Mouse (Mus musculus) testis, adult 10 weeks (tissue): ENCODE results near the gene Rnf10. TPM values are rescaled to one million over a fixed set of nuclear protein-coding genes. Genes with fewer than 3 reads are reported as not detected.

ENCODE experiments used
- polyA plus RNA-seq: library from polyadenylated mRNA; stranded (reverse); fragments of 350-450 nt; fragmentation: Illumina TruSeq; extraction: RNeasy Lipid Tissue Mini Kit (QIAGEN cat#74804); gene quantifications from one replicate; pipeline ENCODE4 v1.2.3, GENCODE M21; 2014; ENCODE audit warnings: low read depth, low replicate concordance

The Rnf10 gene
- polyA plus RNA-seq: 48.6 TPM

GRCm38 (mm10) chr5:115272812-115273548, at the start of gene Rnf10:
TSS of gene Rnf10 (minus strand) at chr5:115272898.

GRCm38 (mm10) chr5:115300792-115301614, 28.3 kb upstream of the Rnf10 start, which contains the start of gene Dynll1:
TSS of gene Dynll1 (minus strand) at chr5:115300999.

GRCm38 (mm10) chr5:115279226-115280049, 6.7 kb upstream of the Rnf10 start, which contains the start of gene Coq5:
TSS of gene Coq5 (plus strand) at chr5:115279666.

GRCm38 (mm10) chr5:115235786-115236263, 36.9 kb downstream of the Rnf10 start, which contains the start of gene Pop5:
TSS of gene Pop5 (plus strand) at chr5:115235836.

GRCm38 (mm10) chr5:115193669-115194625, 78.8 kb downstream of the Rnf10 start, which contains the start of gene Cabp1:
TSS of gene Cabp1 (minus strand) at chr5:115194381.

Other genes starting within 250 kb of the Rnf10 start
- not detected for gene Gm10401, start 174.6 kb downstream of the Rnf10 start, polyA plus RNA-seq
- gene Acads, start 153.6 kb downstream of the Rnf10 start, polyA plus RNA-seq: 0.67 TPM
- gene Unc119b, start 137.9 kb downstream of the Rnf10 start, polyA plus RNA-seq: 1.8 TPM
- gene Mlec, start 114.7 kb downstream of the Rnf10 start, polyA plus RNA-seq: 56.4 TPM
- gene Cabp1, start 78.5 kb downstream of the Rnf10 start, polyA plus RNA-seq: 1.2 TPM
- gene Pop5, start 37.1 kb downstream of the Rnf10 start, polyA plus RNA-seq: 2.8 TPM
- 8.0 TPM for gene Coq5, start 6.8 kb upstream of the Rnf10 start, polyA plus RNA-seq
- gene Dynll1, start 28.1 kb upstream of the Rnf10 start, polyA plus RNA-seq: 1,490 TPM
- gene Srsf9, start 54.3 kb upstream of the Rnf10 start, polyA plus RNA-seq: 43.0 TPM
- gene Gatc, start 68.3 kb upstream of the Rnf10 start, polyA plus RNA-seq: 27.7 TPM
- gene Triap1, start 68.3 kb upstream of the Rnf10 start, polyA plus RNA-seq: 3.8 TPM
- gene Cox6a1, start 76.1 kb upstream of the Rnf10 start, polyA plus RNA-seq: 36.1 TPM
- 11.8 TPM for gene Msi1, start 156.7 kb upstream of the Rnf10 start, polyA plus RNA-seq
- not detected for gene Pla2g1b, start 193.4 kb upstream of the Rnf10 start, polyA plus RNA-seq
- gene Sirt4, start 211.8 kb upstream of the Rnf10 start, polyA plus RNA-seq: 15.1 TPM
- gene Pxn, start 233.8 kb upstream of the Rnf10 start, polyA plus RNA-seq: 7.3 TPM